Mouse (Mus musculus): ENCODE data around the gene Crlf1. TPM values are rescaled to one million over a fixed set of nuclear protein-coding genes. Genes with fewer than 3 reads are reported as not detected.

Crlf1 gene
- polyA plus RNA-seq, 1 experiment from 2014 or later, result 0.38 TPM

DNA sequence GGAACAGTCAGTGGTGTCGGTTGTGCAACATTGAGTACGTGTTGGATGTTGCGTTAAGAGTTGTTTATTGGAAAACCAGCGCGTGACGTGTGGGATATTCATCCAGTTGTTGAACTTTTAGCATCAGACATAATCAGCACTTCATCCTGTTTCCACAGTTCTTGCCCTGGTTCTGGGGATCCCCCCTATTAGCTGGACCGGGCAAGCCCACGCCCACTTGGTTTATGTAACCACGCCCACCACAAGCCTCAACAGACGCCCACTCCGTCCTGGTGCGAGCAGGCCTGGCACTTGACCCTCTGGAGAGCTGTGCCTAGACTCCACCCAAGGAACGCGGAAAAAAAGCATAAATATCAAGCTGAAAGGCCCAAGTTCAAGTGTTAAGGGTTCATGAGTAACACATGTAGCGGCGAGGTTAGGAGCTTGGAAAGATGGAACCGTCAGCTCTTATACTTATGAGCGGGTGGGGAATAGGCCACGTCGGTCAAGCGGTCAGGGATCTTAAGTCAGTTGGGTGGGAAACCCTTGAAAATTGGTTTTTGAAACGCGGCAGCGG, 45.1 kb downstream of the Crlf1 start:
- TF ChIP-seq EP300 (IDR thresholded peaks at IDR 0.05; ENCODE audit: low read depth) (peak; percentile 76), CTCF (IDR thresholded peaks at IDR 0.05; ENCODE audit: low read depth) (no peak)
- Histone ChIP-seq H3K9ac (replicated peaks) (peak overlapping the region; percentile 65), H3K4me3 (ENCODE audit: low read depth, low read length) (peak overlapping the region; percentile 87), H3K9me3 (ENCODE audit: low read length) (no peaks in the 10 kb centered on the region), H3K4me1 (ENCODE audit: insufficient read depth) (peaks cover 23% of the 10 kb centered on the region), H3K36me3 (replicated peaks; ENCODE audit: insufficient read depth, low read length) (peaks cover 34% of the 10 kb centered on the region), H3K27ac (ENCODE audit: low read depth) (peak overlapping the region; percentile 99), H3K27me3 (ENCODE audit: insufficient read depth, low read length) (no peaks in the 10 kb centered on the region), H3K4me2 (ENCODE audit: low read depth, low read length) (peak overlapping the region; percentile 96)
- peak; percentile 76 for DNase-seq
- 12% methylated on average over 24 of the region's 24 CpGs for WGBS (ENCODE audit: insufficient replicate concordance)
- ATAC-seq, result peak; percentile 32

DNA sequence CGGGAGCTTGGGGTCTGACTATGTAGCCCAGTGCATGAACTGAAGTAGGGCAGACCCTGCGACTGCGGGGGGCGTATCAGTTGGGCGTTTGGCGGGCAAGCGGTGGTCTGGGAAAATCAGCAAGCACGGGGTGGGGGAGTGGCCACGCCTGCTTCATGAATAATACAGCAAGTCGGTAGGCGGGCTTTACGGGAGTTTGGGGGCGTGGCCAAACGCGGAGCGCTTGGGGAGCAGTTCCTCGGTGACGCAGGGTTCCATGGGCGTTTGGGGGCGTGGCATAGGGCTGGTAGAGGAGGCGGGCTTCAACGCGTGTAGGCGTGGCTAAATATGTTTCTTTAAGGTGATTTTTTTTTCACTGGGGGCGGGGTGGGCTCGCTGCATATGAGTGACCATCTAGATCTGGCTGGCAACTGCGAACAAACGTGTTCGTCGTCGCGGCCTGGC, 45.7 kb downstream of the Crlf1 start:
- Histone ChIP-seq H3K9ac (replicated peaks) (peak overlapping the region; percentile 65), H3K4me1 (ENCODE audit: insufficient read depth) (peaks cover 28% of the 10 kb centered on the region), H3K27me3 (ENCODE audit: insufficient read depth, low read length) (no peaks in the 10 kb centered on the region), H3K4me2 (ENCODE audit: low read depth, low read length) (peak overlapping the region; percentile 96), H3K4me3 (ENCODE audit: low read depth, low read length) (peak overlapping the region; percentile 87), H3K9me3 (ENCODE audit: low read length) (no peaks in the 10 kb centered on the region), H3K36me3 (replicated peaks; ENCODE audit: insufficient read depth, low read length) (peaks cover 32% of the 10 kb centered on the region), H3K27ac (ENCODE audit: low read depth) (peak overlapping the region; percentile 99)
- ATAC-seq (peak; percentile 64), DNase-seq (peak; percentile 100)
- TF ChIP-seq CTCF (IDR thresholded peaks at IDR 0.05; ENCODE audit: low read depth) (peak; percentile 6; the same call in 1 of the 2 replicates), EP300 (IDR thresholded peaks at IDR 0.05; ENCODE audit: low read depth) (0 out of 2 replicates have a peak, but pooled peaks have one; percentile 18)
- WGBS (ENCODE audit: insufficient replicate concordance), result under 1% methylated on average over 32 of the region's 32 CpGs

DNA sequence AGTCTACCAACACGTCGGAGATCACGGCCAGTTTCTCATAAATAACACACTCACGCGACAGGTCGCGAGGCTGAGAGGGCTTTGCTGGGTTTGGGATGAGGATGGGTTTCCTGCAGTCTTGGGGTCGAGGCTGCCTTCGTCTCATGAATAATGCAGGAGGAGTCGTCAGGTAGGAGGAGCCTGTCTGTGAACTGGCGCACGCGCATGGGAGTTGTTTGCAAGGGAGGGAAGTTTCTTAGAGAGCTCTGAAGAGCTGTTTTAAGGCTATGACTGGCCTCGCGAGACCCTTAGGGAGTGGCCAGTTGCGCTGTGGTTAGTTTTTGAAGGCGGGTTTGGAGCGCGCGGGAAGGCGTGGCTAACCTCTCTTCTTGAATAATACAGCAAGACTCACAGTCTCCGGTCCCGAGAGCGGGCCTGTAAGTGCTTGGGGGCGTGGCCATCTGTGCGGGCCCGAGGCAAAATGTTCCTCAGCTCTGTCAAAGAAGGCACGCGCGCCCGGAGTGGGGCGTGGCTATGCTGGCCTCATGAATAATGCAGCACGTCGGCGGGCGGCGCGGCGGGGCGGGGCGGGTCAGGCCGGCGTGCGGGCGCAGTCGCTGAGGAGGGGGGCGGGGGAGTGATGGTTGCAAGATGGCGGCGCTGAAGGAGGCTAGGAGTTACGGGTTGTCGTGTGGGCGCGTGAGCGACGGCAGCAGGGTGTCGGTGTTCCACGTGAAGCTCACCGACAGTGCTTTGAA, 46.3 kb downstream of the Crlf1 start, which contains the start of gene Ell:
Gene Ell (plus strand): TSS at position 381 of the 737 bp plus-strand sequence.
- peak within 1 kb of the TSS; percentile 87 for H3K4me3 ChIP-seq (ENCODE audit: low read depth, low read length)
- H3K27me3 ChIP-seq (ENCODE audit: insufficient read depth, low read length), result no peaks in the 10 kb centered on the region
- DNase-seq (peak; percentile 100), ATAC-seq (peak; percentile 83)
- no peaks in the 10 kb centered on the region for H3K9me3 ChIP-seq (ENCODE audit: low read length)
- peak within 1 kb of the TSS; percentile 94 for H3K9ac ChIP-seq (replicated peaks)
- H3K36me3 ChIP-seq (replicated peaks; ENCODE audit: insufficient read depth, low read length), result peaks cover 26% of the 10 kb centered on the region
- peak within 1 kb of the TSS; percentile 96 for H3K4me2 ChIP-seq (ENCODE audit: low read depth, low read length)
- H3K4me1 ChIP-seq (ENCODE audit: insufficient read depth), result peaks cover 32% of the 10 kb centered on the region
- WGBS (ENCODE audit: insufficient replicate concordance), result under 1% methylated on average over 58 of the region's 58 CpGs
- peak within 1 kb of the TSS; percentile 99 for H3K27ac ChIP-seq (ENCODE audit: low read depth)
- TF ChIP-seq CTCF (IDR thresholded peaks at IDR 0.05; ENCODE audit: low read depth) (no peak), EP300 (IDR thresholded peaks at IDR 0.05; ENCODE audit: low read depth) (0 out of 2 replicates have a peak, but pooled peaks have one; percentile 8)

DNA sequence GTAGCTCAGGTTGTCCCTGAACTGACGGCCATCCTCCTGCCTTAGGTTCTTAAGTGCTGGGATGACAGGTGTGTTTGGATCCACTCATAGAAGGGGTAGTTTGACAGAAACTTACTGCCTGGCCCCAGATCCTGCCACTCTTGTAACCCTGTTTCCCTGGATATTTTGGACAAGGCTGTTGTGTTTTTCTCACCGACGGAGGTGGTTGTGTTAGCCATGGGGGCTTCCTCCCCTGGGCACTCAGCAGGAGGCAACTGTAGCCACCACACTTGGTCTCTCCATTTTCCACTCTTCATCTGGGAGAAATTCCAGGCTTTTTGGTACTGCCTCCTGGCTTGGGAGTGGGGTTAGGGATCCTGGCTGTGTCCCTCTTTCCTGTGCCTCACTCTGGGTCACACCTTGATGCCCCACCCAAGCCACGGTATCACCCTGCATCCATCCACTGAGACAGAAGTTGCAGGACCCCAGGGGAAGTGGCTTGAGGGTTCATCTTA, 47.1 kb downstream of the Crlf1 start:
- Histone ChIP-seq H3K27me3 (ENCODE audit: insufficient read depth, low read length) (no peaks in the 10 kb centered on the region), H3K9ac (replicated peaks) (peak overlapping the region; percentile 94), H3K4me1 (ENCODE audit: insufficient read depth) (peaks cover 40% of the 10 kb centered on the region), H3K27ac (ENCODE audit: low read depth) (peak overlapping the region; percentile 99), H3K4me3 (ENCODE audit: low read depth, low read length) (peak overlapping the region; percentile 87), H3K36me3 (replicated peaks; ENCODE audit: insufficient read depth, low read length) (peaks cover 20% of the 10 kb centered on the region), H3K9me3 (ENCODE audit: low read length) (no peaks in the 10 kb centered on the region), H3K4me2 (ENCODE audit: low read depth, low read length) (peak overlapping the region; percentile 96)
- under 1% methylated on average over 4 of the region's 4 CpGs for WGBS (ENCODE audit: insufficient replicate concordance)
- no peak for TF ChIP-seq EP300 (IDR thresholded peaks at IDR 0.05; ENCODE audit: low read depth)
- TF ChIP-seq CTCF (IDR thresholded peaks at IDR 0.05; ENCODE audit: low read depth), result no peak
- DNase-seq (no peak), ATAC-seq (no peak)

DNA sequence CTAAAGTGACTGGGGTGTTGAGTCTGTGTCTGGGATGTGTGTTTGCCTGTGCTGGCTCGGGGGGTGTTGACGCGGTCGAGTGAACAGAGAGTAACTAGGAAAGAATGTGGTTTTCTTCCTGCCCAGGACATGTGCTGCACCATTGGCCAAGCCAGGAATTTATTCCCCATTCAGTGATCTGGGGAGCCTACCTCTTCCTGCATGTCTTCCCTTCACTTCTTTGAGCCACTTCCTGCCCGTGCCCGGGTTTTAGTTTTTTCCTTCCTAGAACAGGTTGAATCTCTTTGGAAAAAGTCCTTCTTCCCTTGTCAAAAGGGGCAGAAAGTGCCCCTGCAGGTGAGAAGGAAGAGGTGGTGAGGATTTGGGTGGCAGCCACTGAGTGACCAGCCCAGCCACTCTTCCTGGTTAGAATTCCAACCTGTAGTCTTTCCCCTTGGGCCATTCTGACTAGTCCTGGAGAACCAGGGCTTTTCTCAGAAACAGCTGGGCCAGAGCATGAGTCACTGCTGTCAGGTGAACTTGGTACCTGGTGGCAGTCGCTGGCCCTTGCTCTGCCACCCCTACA, 47.6 kb downstream of the Crlf1 start:
- peaks cover 15% of the 10 kb centered on the region for H3K36me3 ChIP-seq (replicated peaks; ENCODE audit: insufficient read depth, low read length)
- no peak for ATAC-seq
- peak overlapping the region; percentile 94 for H3K9ac ChIP-seq (replicated peaks)
- H3K27ac ChIP-seq (ENCODE audit: low read depth), result peak overlapping the region; percentile 99
- no peaks in the 10 kb centered on the region for H3K9me3 ChIP-seq (ENCODE audit: low read length)
- H3K4me3 ChIP-seq (ENCODE audit: low read depth, low read length), result peak overlapping the region; percentile 87
- H3K27me3 ChIP-seq (ENCODE audit: insufficient read depth, low read length), result no peaks in the 10 kb centered on the region
- DNase-seq, result no peak
- TF ChIP-seq CTCF (IDR thresholded peaks at IDR 0.05; ENCODE audit: low read depth) (0 out of 2 replicates have a peak, but pooled peaks have one; percentile 1), EP300 (IDR thresholded peaks at IDR 0.05; ENCODE audit: low read depth) (no peak)
- peak overlapping the region; percentile 96 for H3K4me2 ChIP-seq (ENCODE audit: low read depth, low read length)
- peaks cover 45% of the 10 kb centered on the region for H3K4me1 ChIP-seq (ENCODE audit: insufficient read depth)
- WGBS (ENCODE audit: insufficient replicate concordance), result 18% methylated on average over 7 of the region's 7 CpGs

DNA sequence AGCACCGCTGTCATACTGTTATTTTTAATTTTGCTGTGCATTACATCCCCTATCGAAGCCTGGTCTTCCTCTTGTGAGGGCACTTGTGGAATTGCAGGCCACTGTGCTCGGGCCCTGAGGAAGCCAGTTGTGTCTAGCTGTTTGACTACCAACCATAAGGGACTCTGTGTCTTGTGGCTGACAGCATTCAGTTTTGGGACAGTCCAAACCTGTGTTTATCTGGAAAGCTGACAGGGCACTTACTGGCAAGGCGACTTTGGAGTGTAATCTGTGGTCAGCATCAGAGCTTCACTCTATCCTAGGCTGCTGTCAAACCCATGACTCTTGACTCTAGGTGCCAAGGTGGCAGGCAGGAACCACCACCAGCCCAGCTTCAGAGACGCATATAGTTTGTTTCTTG, 48.1 kb downstream of the Crlf1 start:
- 55% methylated on average over 5 of the region's 5 CpGs for WGBS (ENCODE audit: insufficient replicate concordance)
- peaks cover 10% of the 10 kb centered on the region for H3K36me3 ChIP-seq (replicated peaks; ENCODE audit: insufficient read depth, low read length)
- TF ChIP-seq EP300 (IDR thresholded peaks at IDR 0.05; ENCODE audit: low read depth), result no peak
- TF ChIP-seq CTCF (IDR thresholded peaks at IDR 0.05; ENCODE audit: low read depth), result no peak
- H3K4me1 ChIP-seq (ENCODE audit: insufficient read depth), result peaks cover 50% of the 10 kb centered on the region
- no peaks in the 10 kb centered on the region for H3K27me3 ChIP-seq (ENCODE audit: insufficient read depth, low read length)
- H3K4me3 ChIP-seq (ENCODE audit: low read depth, low read length), result peak overlapping the region; percentile 87
- DNase-seq, result no peak
- no peaks in the 10 kb centered on the region for H3K9me3 ChIP-seq (ENCODE audit: low read length)
- H3K9ac ChIP-seq (replicated peaks), result peak overlapping the region; percentile 94
- ATAC-seq, result no peak
- H3K27ac ChIP-seq (ENCODE audit: low read depth), result peak overlapping the region; percentile 99
- peak overlapping the region; percentile 96 for H3K4me2 ChIP-seq (ENCODE audit: low read depth, low read length)

All from liver, postnatal 0 days (tissue).